Mouse (Mus musculus): ENCODE data around the gene Ccm2. TPM values are rescaled to one million over a fixed set of nuclear protein-coding genes. Genes with fewer than 3 reads are reported as not detected.

Gene Ccm2
- polyA plus RNA-seq, 1 experiment, result 60.8 TPM

GRCm38 (mm10) chr11:6566496-6566895 lies 19.8 kb downstream of the Ccm2 start:
- H3K36me3 ChIP-seq (ENCODE audit: control insufficient read depth, insufficient read depth, low read length), result no peaks in the 10 kb centered on the region
- H3K4me3 ChIP-seq (ENCODE audit: insufficient read depth, low read depth, low read length), result no peak overlapping the region
- H3K4me1 ChIP-seq (ENCODE audit: control insufficient read depth, insufficient read depth, low read length), result no peaks in the 10 kb centered on the region
- no peak for TF ChIP-seq POLR2A (IDR thresholded peaks at IDR 0.05; ENCODE audit: low read depth, low read length)
- no peak for DNase-seq
- H3K27ac ChIP-seq (ENCODE audit: insufficient read depth, low read depth, low read length), result no peak overlapping the region
- no peaks in the 10 kb centered on the region for H3K27me3 ChIP-seq (replicated peaks; ENCODE audit: control insufficient read depth, insufficient read depth, low read length)
- 69% methylated on average over 4 of the region's 4 CpGs for WGBS

DNA sequence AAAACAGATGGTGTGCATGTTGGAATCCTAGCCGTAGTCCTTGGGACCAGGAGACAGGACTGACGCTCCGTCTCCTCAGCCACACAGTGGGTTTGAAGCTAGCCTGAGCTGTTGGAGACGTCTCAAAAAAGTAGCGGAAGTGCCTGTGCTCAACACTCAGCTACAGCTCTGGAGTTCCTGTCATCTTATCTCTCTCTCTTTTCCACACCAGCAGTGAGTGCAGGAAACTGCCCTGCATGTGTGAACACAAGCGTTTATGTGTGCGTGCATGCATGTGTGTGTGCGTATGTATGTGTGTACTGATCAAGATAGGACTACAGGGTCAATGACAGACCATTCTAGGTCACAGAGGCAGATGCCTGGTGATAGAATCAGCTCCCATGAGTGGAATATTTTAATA lies 21.3 kb downstream of the Ccm2 start:
- TF ChIP-seq POLR2A (IDR thresholded peaks at IDR 0.05; ENCODE audit: low read depth, low read length) (no peak), CTCF (conservative IDR thresholded peaks at IDR 0.05; ENCODE audit: insufficient read depth, insufficient read length, low read depth, low read length) (no peak)
- H3K4me3 ChIP-seq (ENCODE audit: insufficient read depth, low read depth, low read length), result no peak overlapping the region
- no peaks in the 10 kb centered on the region for H3K27me3 ChIP-seq (replicated peaks; ENCODE audit: control insufficient read depth, insufficient read depth, low read length)
- no peaks in the 10 kb centered on the region for H3K36me3 ChIP-seq (ENCODE audit: control insufficient read depth, insufficient read depth, low read length)
- no peak for DNase-seq
- 71% methylated on average over 8 of the region's 8 CpGs for WGBS
- H3K27ac ChIP-seq (ENCODE audit: insufficient read depth, low read depth, low read length), result no peak overlapping the region
- H3K4me1 ChIP-seq (ENCODE audit: control insufficient read depth, insufficient read depth, low read length), result no peaks in the 10 kb centered on the region

DNA sequence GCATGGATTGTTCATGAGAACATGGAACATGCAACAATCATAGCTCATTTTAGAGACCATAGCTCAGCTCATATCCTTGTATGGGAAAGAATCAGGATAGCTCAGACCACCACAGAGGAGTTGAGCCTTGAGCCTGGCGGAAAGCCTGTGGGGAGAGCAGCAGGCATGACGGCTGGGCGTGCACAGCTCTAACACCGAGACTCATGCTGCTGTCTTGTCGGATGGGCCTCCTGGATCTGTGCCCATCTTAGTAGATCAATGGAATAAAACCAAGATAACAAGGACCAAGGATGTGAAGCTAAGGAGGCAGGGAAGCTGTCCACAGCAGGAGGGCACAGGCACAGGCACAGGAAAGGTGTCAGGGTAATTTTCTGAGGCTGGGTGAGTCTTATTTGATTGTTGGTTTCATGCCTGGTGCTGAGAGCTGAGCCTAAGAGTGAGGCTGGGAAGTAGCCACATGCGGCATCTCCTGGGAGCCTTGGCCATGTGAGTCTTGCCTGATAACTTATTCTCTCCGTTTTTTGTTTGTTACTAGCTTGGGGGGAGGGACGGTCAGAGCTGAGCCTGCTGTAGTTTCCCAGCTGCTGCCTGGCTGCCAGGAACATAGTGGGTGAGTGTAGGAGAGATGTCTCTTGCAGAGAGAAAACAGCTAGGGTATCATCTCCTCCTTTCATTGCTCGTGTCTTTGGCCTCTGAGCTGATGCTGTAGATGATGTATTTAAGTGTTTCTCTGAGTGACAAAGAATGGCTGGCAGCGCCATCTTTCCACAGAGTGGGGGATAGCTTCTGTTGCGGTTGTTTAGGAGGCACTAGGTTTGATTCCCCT lies 22.1 kb downstream of the Ccm2 start:
- H3K36me3 ChIP-seq (ENCODE audit: control insufficient read depth, insufficient read depth, low read length), result no peaks in the 10 kb centered on the region
- H3K4me3 ChIP-seq (ENCODE audit: insufficient read depth, low read depth, low read length), result no peak overlapping the region
- TF ChIP-seq CTCF (conservative IDR thresholded peaks at IDR 0.05; ENCODE audit: insufficient read depth, insufficient read length, low read depth, low read length) (peak; percentile 31), POLR2A (IDR thresholded peaks at IDR 0.05; ENCODE audit: low read depth, low read length) (no peak)
- H3K27me3 ChIP-seq (replicated peaks; ENCODE audit: control insufficient read depth, insufficient read depth, low read length), result no peaks in the 10 kb centered on the region
- DNase-seq, result no peak
- H3K4me1 ChIP-seq (ENCODE audit: control insufficient read depth, insufficient read depth, low read length), result no peaks in the 10 kb centered on the region
- 64% methylated on average over 11 of the region's 11 CpGs for WGBS
- no peak overlapping the region for H3K27ac ChIP-seq (ENCODE audit: insufficient read depth, low read depth, low read length)

GRCm38 (mm10) chr11:6569410-6569777 lies 22.7 kb downstream of the Ccm2 start:
- Histone ChIP-seq H3K4me1 (ENCODE audit: control insufficient read depth, insufficient read depth, low read length) (no peaks in the 10 kb centered on the region), H3K27ac (ENCODE audit: insufficient read depth, low read depth, low read length) (no peak overlapping the region), H3K4me3 (ENCODE audit: insufficient read depth, low read depth, low read length) (no peak overlapping the region), H3K27me3 (replicated peaks; ENCODE audit: control insufficient read depth, insufficient read depth, low read length) (no peaks in the 10 kb centered on the region), H3K36me3 (ENCODE audit: control insufficient read depth, insufficient read depth, low read length) (no peaks in the 10 kb centered on the region)
- 47% methylated on average over 3 of the region's 3 CpGs for WGBS
- TF ChIP-seq POLR2A (IDR thresholded peaks at IDR 0.05; ENCODE audit: low read depth, low read length), result no peak
- no peak for DNase-seq

GRCm38 (mm10) chr11:6576151-6576550 lies 29.5 kb downstream of the Ccm2 start:
- Histone ChIP-seq H3K36me3 (ENCODE audit: control insufficient read depth, insufficient read depth, low read length) (no peaks in the 10 kb centered on the region; the same call in 1 of the 2 replicates), H3K27me3 (replicated peaks; ENCODE audit: control insufficient read depth, insufficient read depth, low read length) (no peaks in the 10 kb centered on the region), H3K4me3 (ENCODE audit: insufficient read depth, low read depth, low read length) (no peak overlapping the region), H3K4me1 (ENCODE audit: control insufficient read depth, insufficient read depth, low read length) (no peaks in the 10 kb centered on the region), H3K27ac (ENCODE audit: insufficient read depth, low read depth, low read length) (no peak overlapping the region)
- 74% methylated on average over 3 of the region's 3 CpGs for WGBS
- no peak for DNase-seq
- TF ChIP-seq CTCF (conservative IDR thresholded peaks at IDR 0.05; ENCODE audit: insufficient read depth, insufficient read length, low read depth, low read length) (no peak), POLR2A (IDR thresholded peaks at IDR 0.05; ENCODE audit: low read depth, low read length) (no peak)

DNA sequence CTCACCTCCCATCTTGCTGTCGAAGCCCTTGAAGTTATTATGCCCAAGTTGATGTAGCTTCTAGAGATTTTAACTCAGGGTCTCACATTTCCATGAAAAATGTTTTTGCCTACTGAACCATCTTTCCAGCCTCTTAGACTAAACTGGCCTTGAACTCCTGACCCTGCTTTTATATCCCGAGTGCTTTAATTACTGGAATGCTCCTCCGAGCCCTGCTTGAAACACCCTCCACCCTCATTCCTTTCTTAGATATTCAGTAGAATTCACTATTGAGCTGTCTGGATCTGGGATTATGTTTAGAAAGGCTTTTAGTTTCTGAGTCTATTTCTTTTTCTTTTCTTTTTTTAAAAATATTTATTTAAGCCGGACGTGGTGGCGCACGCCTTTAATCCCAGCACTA lies 32.7 kb downstream of the Ccm2 start:
- no peaks in the 10 kb centered on the region for H3K4me1 ChIP-seq (ENCODE audit: control insufficient read depth, insufficient read depth, low read length)
- no peak for DNase-seq
- H3K27ac ChIP-seq (ENCODE audit: insufficient read depth, low read depth, low read length), result no peak overlapping the region
- WGBS, result 87% methylated on average over 7 of the region's 7 CpGs
- no peaks in the 10 kb centered on the region; the same call in 1 of the 2 replicates for H3K36me3 ChIP-seq (ENCODE audit: control insufficient read depth, insufficient read depth, low read length)
- no peaks in the 10 kb centered on the region for H3K27me3 ChIP-seq (replicated peaks; ENCODE audit: control insufficient read depth, insufficient read depth, low read length)
- no peak for TF ChIP-seq POLR2A (IDR thresholded peaks at IDR 0.05; ENCODE audit: low read depth, low read length)
- TF ChIP-seq CTCF (conservative IDR thresholded peaks at IDR 0.05; ENCODE audit: insufficient read depth, insufficient read length, low read depth, low read length), result no peak
- no peak overlapping the region for H3K4me3 ChIP-seq (ENCODE audit: insufficient read depth, low read depth, low read length)

DNA sequence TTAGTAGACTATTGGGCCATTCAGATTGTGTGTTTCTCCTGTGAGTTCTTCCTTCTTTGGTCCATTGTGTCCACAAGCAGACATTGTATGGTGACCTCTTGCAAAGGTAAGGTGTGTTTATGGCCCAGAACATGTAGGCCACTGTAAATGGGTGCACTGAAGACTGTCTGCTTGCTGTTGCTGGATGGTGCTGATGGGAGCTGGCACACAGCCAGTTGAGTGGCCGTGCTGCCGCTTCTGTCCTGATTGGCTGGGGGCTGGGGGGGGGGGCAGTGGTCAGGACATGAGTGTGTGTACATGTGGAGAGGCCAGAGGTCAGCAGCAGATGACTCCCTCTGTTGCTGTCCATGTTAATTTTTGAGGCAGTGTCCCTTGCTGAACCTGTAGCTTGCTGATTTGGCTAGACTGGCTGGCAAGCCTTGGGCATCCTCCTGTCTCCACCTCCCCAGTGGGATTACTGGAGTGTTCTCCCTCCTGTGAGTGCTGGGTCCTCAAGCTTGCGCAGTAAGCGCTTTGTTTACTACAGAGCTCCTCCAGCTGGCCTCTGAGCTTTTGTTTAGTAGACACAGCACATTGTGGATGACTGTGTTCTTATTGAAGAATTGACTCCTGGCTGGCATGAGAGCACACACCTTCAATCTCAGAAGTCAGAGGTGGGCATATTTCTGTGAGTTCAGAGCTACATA lies 33.5 kb downstream of the Ccm2 start:
- no peaks in the 10 kb centered on the region for H3K4me1 ChIP-seq (ENCODE audit: control insufficient read depth, insufficient read depth, low read length)
- WGBS, result 67% methylated on average over 4 of the region's 4 CpGs
- H3K36me3 ChIP-seq (ENCODE audit: control insufficient read depth, insufficient read depth, low read length), result no peaks in the 10 kb centered on the region; the same call in 1 of the 2 replicates
- no peak for TF ChIP-seq POLR2A (IDR thresholded peaks at IDR 0.05; ENCODE audit: low read depth, low read length)
- no peak for TF ChIP-seq CTCF (conservative IDR thresholded peaks at IDR 0.05; ENCODE audit: insufficient read depth, insufficient read length, low read depth, low read length)
- H3K4me3 ChIP-seq (ENCODE audit: insufficient read depth, low read depth, low read length), result no peak overlapping the region
- H3K27me3 ChIP-seq (replicated peaks; ENCODE audit: control insufficient read depth, insufficient read depth, low read length), result no peaks in the 10 kb centered on the region
- no peak for DNase-seq
- H3K27ac ChIP-seq (ENCODE audit: insufficient read depth, low read depth, low read length), result no peak overlapping the region

All from kidney, adult 2 months (tissue).